Mouse (Mus musculus) heart, embryonic 10.5 days (tissue): ENCODE data around the gene Zfhx3. TPM values are rescaled to one million over a fixed set of nuclear protein-coding genes. Genes with fewer than 3 reads are reported as not detected.
A peak's percentile ranks its signal among the peaks of the same experiment; 100 is the strongest.

Experiments
- DNase-seq: peaks from one replicate; pipeline ENCODE4 v3.0.0-alpha.2; 2017; ENCODE audit warnings: low spot score
- H3K27ac ChIP-seq: fragments of 300-500 bp; sonication (generic); 2 replicates; pipeline ENCODE4 v1.5.1; 2016; ENCODE audit warnings: mild to moderate bottlenecking
- H3K27me3 ChIP-seq: fragments of 300-500 bp; sonication (generic); 2 replicates; pipeline ENCODE4 v1.6.1; 2016; ENCODE audit warnings: mild to moderate bottlenecking; ENCODE audit not compliant: poor library complexity, insufficient read depth, severe bottlenecking
- H3K36me3 ChIP-seq: fragments of 300-500 bp; sonication (generic); 2 replicates; pipeline ENCODE4 v1.6.1; 2016; ENCODE audit warnings: mild to moderate bottlenecking, moderate library complexity
- H3K4me1 ChIP-seq: fragments of 300-500 bp; sonication (generic); 2 replicates; pipeline ENCODE4 v1.6.1; 2016; ENCODE audit warnings: mild to moderate bottlenecking
- H3K4me3 ChIP-seq: fragments of 300-500 bp; sonication (generic); 2 replicates; pipeline ENCODE4 v1.5.1; 2016; ENCODE audit warnings: mild to moderate bottlenecking, moderate library complexity
- H3K9me3 ChIP-seq: fragments of 300-500 bp; sonication (generic); 2 replicates; pipeline ENCODE4 v1.6.1; 2016; ENCODE audit warnings: mild to moderate bottlenecking, moderate library complexity
- WGBS: fragments of 180-500 bp; shearing (Covaris S2); methylation state at CpG from one replicate; pipeline ENCODE4 v1.1.7; 2016; 5-methylcytosine and 5-hydroxymethylcytosine counted together
- polyA plus RNA-seq: library from polyadenylated mRNA; unstranded; fragments of >200 nt; fragmentation: Nextera tagmentation; extraction: Ambion mirVana; gene quantifications from 2 replicates; pipeline ENCODE4 v1.2.1, GENCODE M21; 2016

Zfhx3 gene
- polyA plus RNA-seq, 1 experiment from 2014 or later, result 9.7 TPM

GRCm38 (mm10) chr8:108788156-108788761 is 845.8 kb downstream of the Zfhx3 start:
- 46% methylated on average over 6 of the region's 6 CpGs for WGBS
- DNase-seq, result no peak
- H3K27ac ChIP-seq, result no peak overlapping the region

DNA sequence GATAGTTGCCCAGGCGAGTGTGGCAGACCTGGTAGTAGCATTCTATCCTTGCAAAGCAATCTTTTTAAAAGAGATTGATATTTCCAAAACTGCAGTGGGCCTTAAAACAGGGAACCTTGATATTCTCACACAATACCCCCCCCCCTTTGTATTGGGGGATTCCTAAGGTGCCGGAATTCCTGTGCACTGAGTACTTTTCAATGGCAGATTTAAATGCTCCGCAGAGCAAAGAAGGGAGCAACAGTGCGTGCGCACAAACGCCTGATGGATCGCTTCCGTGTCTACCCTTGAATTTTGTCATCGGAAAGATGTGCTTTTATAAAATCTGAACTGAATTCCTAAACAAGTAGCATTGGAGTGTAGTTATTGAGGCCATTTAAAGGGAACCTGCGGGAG is 846.3 kb downstream of the Zfhx3 start:
- peaks cover 7% of the 10 kb centered on the region for H3K9me3 ChIP-seq
- 69% methylated on average over 10 of the region's 10 CpGs for WGBS
- DNase-seq, result no peak
- H3K27me3 ChIP-seq, result no peaks in the 10 kb centered on the region
- H3K4me3 ChIP-seq, result no peak overlapping the region
- no peak overlapping the region for H3K27ac ChIP-seq
- peaks cover 20% of the 10 kb centered on the region for H3K36me3 ChIP-seq
- peaks cover 27% of the 10 kb centered on the region for H3K4me1 ChIP-seq

More at GRCm38 (mm10) chr8:108788156-108788761, 845.8 kb downstream of the Zfhx3 start:
- no peaks in the 10 kb centered on the region for H3K27me3 ChIP-seq
- peaks cover 7% of the 10 kb centered on the region for H3K9me3 ChIP-seq
- H3K36me3 ChIP-seq, result peaks cover 15% of the 10 kb centered on the region
- H3K4me1 ChIP-seq, result peaks cover 30% of the 10 kb centered on the region
- H3K4me3 ChIP-seq, result no peak overlapping the region

GRCm38 (mm10) chr8:108790559-108791293 is 848.3 kb downstream of the Zfhx3 start:
- DNase-seq, result no peak
- WGBS, result 62% methylated on average over 14 of the region's 14 CpGs
- Histone ChIP-seq H3K4me1 (peaks cover 27% of the 10 kb centered on the region), H3K36me3 (peaks cover 40% of the 10 kb centered on the region), H3K4me3 (no peak overlapping the region), H3K27ac (no peak overlapping the region; the same call in 1 of the 2 replicates), H3K9me3 (peaks cover 7% of the 10 kb centered on the region), H3K27me3 (no peaks in the 10 kb centered on the region)

GRCm38 (mm10) chr8:108796076-108796475 is 853.6 kb downstream of the Zfhx3 start:
- Histone ChIP-seq H3K4me3 (no peak overlapping the region), H3K4me1 (peaks cover 22% of the 10 kb centered on the region), H3K9me3 (peaks cover 7% of the 10 kb centered on the region), H3K27me3 (no peaks in the 10 kb centered on the region), H3K27ac (no peak overlapping the region), H3K36me3 (peaks cover 66% of the 10 kb centered on the region)
- 92% methylated on average over 3 of the region's 3 CpGs for WGBS
- DNase-seq, result no peak

DNA sequence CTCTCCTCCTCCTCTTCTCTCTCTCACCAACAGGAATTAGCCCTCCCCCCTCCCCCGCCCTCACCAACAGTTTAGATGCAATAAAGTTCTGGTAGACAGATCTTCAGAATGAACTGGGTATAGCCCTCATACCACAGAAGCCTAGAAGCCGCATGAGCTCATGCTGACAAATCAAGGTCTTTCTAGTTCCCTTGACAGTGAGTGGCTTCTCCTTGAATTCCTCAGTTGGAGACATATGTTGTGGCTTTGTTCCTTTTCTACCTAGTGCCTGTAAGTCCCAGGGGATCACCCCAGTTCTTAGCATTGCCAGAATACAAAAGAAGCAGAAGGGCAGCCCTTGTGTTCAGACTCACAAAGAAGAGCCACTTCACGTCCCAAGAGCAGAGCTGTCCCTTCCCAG is 854.4 kb downstream of the Zfhx3 start:
- Histone ChIP-seq H3K27me3 (no peaks in the 10 kb centered on the region), H3K4me1 (peaks cover 22% of the 10 kb centered on the region), H3K4me3 (no peak overlapping the region), H3K36me3 (peaks cover 72% of the 10 kb centered on the region), H3K9me3 (peaks cover 7% of the 10 kb centered on the region), H3K27ac (no peak overlapping the region)
- no peak for DNase-seq
- 82% methylated on average over 3 of the region's 3 CpGs for WGBS

- 78% methylated on average over 12 of the region's 12 CpGs for WGBS
- Histone ChIP-seq H3K36me3 (peaks cover 69% of the 10 kb centered on the region), H3K27ac (no peak overlapping the region), H3K4me1 (peaks cover 26% of the 10 kb centered on the region), H3K27me3 (no peaks in the 10 kb centered on the region), H3K4me3 (no peak overlapping the region), H3K9me3 (no peaks in the 10 kb centered on the region)
- no peak for DNase-seq
Observed at GRCm38 (mm10) chr8:108798012-108798411, 855.6 kb downstream of the Zfhx3 start.

DNA sequence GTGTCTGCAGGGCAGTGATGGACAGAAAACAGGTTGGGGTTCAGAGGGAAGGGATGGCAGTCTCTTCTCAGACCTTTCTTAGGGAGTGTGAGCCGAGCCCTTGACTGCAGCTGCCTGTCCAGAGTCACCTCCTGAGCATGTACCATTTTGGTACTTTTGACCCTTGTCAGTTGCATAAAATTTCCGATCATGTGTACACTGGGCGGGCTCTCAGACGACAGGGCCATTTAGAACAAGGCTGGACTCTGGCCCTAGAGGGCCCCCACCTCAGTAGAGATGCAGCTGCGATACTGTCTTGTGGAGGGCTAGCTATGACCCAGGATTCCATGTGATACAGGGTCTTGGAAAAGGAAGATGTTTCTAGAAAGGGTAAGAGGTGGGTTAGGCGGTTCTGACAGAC is 856.8 kb downstream of the Zfhx3 start:
- no peak overlapping the region for H3K4me3 ChIP-seq
- H3K4me1 ChIP-seq, result peaks cover 28% of the 10 kb centered on the region
- no peak for DNase-seq
- no peak overlapping the region; the same call in 1 of the 2 replicates for H3K27ac ChIP-seq
- WGBS, result 85% methylated on average over 6 of the region's 6 CpGs
- no peaks in the 10 kb centered on the region for H3K27me3 ChIP-seq
- H3K36me3 ChIP-seq, result peaks cover 56% of the 10 kb centered on the region
- H3K9me3 ChIP-seq, result no peaks in the 10 kb centered on the region

GRCm38 (mm10) chr8:108800357-108800756 is 857.9 kb downstream of the Zfhx3 start:
- no peaks in the 10 kb centered on the region for H3K27me3 ChIP-seq
- peaks cover 49% of the 10 kb centered on the region for H3K36me3 ChIP-seq
- H3K4me1 ChIP-seq, result peaks cover 36% of the 10 kb centered on the region
- no peak overlapping the region for H3K4me3 ChIP-seq
- WGBS, result 90% methylated on average over 15 of the region's 15 CpGs
- no peak overlapping the region for H3K27ac ChIP-seq
- no peaks in the 10 kb centered on the region for H3K9me3 ChIP-seq
- DNase-seq, result no peak

GRCm38 (mm10) chr8:108803017-108803416 is 860.6 kb downstream of the Zfhx3 start:
- no peak for DNase-seq
- H3K27me3 ChIP-seq, result no peaks in the 10 kb centered on the region
- H3K9me3 ChIP-seq, result no peaks in the 10 kb centered on the region
- peaks cover 33% of the 10 kb centered on the region for H3K36me3 ChIP-seq
- H3K4me1 ChIP-seq, result peaks cover 30% of the 10 kb centered on the region
- H3K4me3 ChIP-seq, result no peak overlapping the region
- WGBS, result 62% methylated on average over 6 of the region's 6 CpGs
- H3K27ac ChIP-seq, result no peak overlapping the region

GRCm38 (mm10) chr8:108811694-108812093 is 869.2 kb downstream of the Zfhx3 start:
- Histone ChIP-seq H3K4me1 (peaks cover 44% of the 10 kb centered on the region), H3K27me3 (no peaks in the 10 kb centered on the region), H3K9me3 (no peaks in the 10 kb centered on the region), H3K4me3 (no peak overlapping the region), H3K27ac (no peak overlapping the region), H3K36me3 (no peaks in the 10 kb centered on the region)
- DNase-seq, result no peak
- 83% methylated on average over 10 of the region's 10 CpGs for WGBS

- no peak for DNase-seq
- Histone ChIP-seq H3K27me3 (no peaks in the 10 kb centered on the region), H3K9me3 (no peaks in the 10 kb centered on the region), H3K36me3 (no peaks in the 10 kb centered on the region), H3K4me3 (no peak overlapping the region), H3K27ac (0 out of 2 replicates have a peak overlapping the region, but pooled peaks have one; percentile 3), H3K4me1 (peaks cover 46% of the 10 kb centered on the region)
- 66% methylated on average over 12 of the region's 12 CpGs for WGBS
Observed at GRCm38 (mm10) chr8:108813375-108813774, 870.9 kb downstream of the Zfhx3 start.

GRCm38 (mm10) chr8:108819271-108819671 is 876.8 kb downstream of the Zfhx3 start:
- Histone ChIP-seq H3K9me3 (no peaks in the 10 kb centered on the region), H3K27me3 (no peaks in the 10 kb centered on the region), H3K4me1 (peaks cover 45% of the 10 kb centered on the region), H3K36me3 (no peaks in the 10 kb centered on the region), H3K27ac (peak overlapping the region; percentile 59), H3K4me3 (no peak overlapping the region)
- DNase-seq, result no peak
- WGBS, result 25% methylated on average over 8 of the region's 8 CpGs

DNA sequence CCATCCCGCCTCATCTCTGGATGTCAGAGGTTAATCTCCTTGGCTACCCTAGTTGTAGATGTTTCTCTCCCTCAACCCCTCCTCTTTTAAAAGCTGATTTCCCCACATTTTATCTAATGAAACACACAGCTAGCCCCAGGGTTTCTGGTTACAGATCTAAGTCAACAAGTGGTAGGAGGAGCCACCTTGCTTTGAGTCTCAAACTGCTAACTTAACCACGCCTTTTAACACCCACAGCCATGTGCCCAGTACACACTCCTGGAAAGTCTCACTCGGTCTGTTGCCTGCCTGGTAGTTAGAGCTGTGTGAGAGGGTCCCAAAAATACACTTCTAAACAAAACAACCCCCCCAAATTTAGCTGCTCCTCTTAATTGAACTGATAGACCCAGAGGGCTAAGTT is 877.4 kb downstream of the Zfhx3 start:
- Histone ChIP-seq H3K4me1 (peaks cover 41% of the 10 kb centered on the region), H3K9me3 (no peaks in the 10 kb centered on the region), H3K36me3 (no peaks in the 10 kb centered on the region), H3K4me3 (peak overlapping the region; percentile 51), H3K27ac (peak overlapping the region; percentile 42; the same call in 1 of the 2 replicates), H3K27me3 (no peaks in the 10 kb centered on the region)
- DNase-seq, result no peak
- 5% methylated on average over 3 of the region's 3 CpGs for WGBS
